Mouse (Mus musculus) layer of hippocampus, adult 18-20 months (tissue): ENCODE measurements at regions not wholly inside any gene's neighbourhood (a gene's known extent, or its start where the extent isn't known, plus 50 kb on each side); places are given as distances from the start of the nearest gene placed in this dataset.

Experiments used
- DNase-seq, 2 experiments: peaks; one replicate each; pipeline ENCODE4 v3.0.0; 2022; ENCODE audit warnings: low spot score in 2 of 2

GRCm38 (mm10) chr16:49278478-49278877 lies 221.2 kb downstream of the Myh15 start:
- peak; percentile 23 to 83 for DNase-seq

GRCm38 (mm10) chr16:49288096-49288714 lies 230.9 kb downstream of the Myh15 start:
- peak; percentile 6 to 72 for DNase-seq

GRCm38 (mm10) chr16:49289200-49290079 lies 232.2 kb downstream of the Myh15 start:
- DNase-seq, result peak; percentile 50 to 65

GRCm38 (mm10) chr16:49303612-49304307 lies 246.5 kb downstream of the Myh15 start:
- DNase-seq, result no peak

- no peak for DNase-seq
Measured at GRCm38 (mm10) chr16:49304354-49304753, 247.1 kb downstream of the Myh15 start.

- DNase-seq, result peak in 1 of 2 experiments; percentile 7
Measured at GRCm38 (mm10) chr16:49317061-49317460, 259.8 kb downstream of the Myh15 start.

GRCm38 (mm10) chr16:49319047-49319678 lies 261.9 kb downstream of the Myh15 start:
- no peak for DNase-seq

GRCm38 (mm10) chr16:49319774-49320173 lies 262.5 kb downstream of the Myh15 start:
- DNase-seq, result no peak

- DNase-seq, result no peak
Measured at GRCm38 (mm10) chr16:49321951-49322350, 264.7 kb downstream of the Myh15 start.

- no peak for DNase-seq
Measured at GRCm38 (mm10) chr16:49330725-49331386, 273.6 kb downstream of the Myh15 start.

- peak; percentile 17 to 45 for DNase-seq
Measured at GRCm38 (mm10) chr16:49332107-49332722, 274.9 kb downstream of the Myh15 start.

GRCm38 (mm10) chr16:49335916-49336315 lies 278.6 kb downstream of the Myh15 start:
- peak; percentile 28 to 54 for DNase-seq

- no peak for DNase-seq
Measured at GRCm38 (mm10) chr16:49337948-49338347, 280.7 kb downstream of the Myh15 start.

GRCm38 (mm10) chr16:49358404-49358803 lies 301.1 kb downstream of the Myh15 start:
- no peak for DNase-seq

- DNase-seq, result no peak
Measured at GRCm38 (mm10) chr16:49361731-49362130, 304.4 kb downstream of the Myh15 start.

GRCm38 (mm10) chr16:49369450-49369849 lies 312.2 kb downstream of the Myh15 start:
- DNase-seq, result no peak

- DNase-seq, result no peak
Measured at GRCm38 (mm10) chr16:49375108-49375507, 317.8 kb downstream of the Myh15 start.

GRCm38 (mm10) chr16:49378917-49379473 lies 320.0 kb upstream of the Ift57 start:
- peak in 1 of 2 experiments; percentile 4 for DNase-seq

- no peak for DNase-seq
Measured at GRCm38 (mm10) chr16:49388135-49388534, 310.9 kb upstream of the Ift57 start.
